Mouse (Mus musculus) stomach, embryonic 15.5 days (tissue): ENCODE measurements at regions not wholly inside any gene's neighbourhood (a gene's known extent, or its start where the extent isn't known, plus 50 kb on each side); places are given as distances from the start of the nearest gene placed in this dataset.

ENCODE experiments used
- ATAC-seq: fragments of 200-750 bp; cut with Nextera tagmentation; 2 replicates; pipeline ENCODE4 v1.8.0; 2017; ENCODE audit warnings: low read depth, moderate number of reproducible peaks, moderate TSS enrichment; ENCODE audit not compliant: insufficient read depth, low FRiP score
- H3K27ac ChIP-seq: fragments of 300-500 bp; sonication (generic); 2 replicates; pipeline ENCODE4 v1.5.1; 2015; ENCODE audit warnings: mild to moderate bottlenecking, inconsistent platforms
- H3K27me3 ChIP-seq: fragments of 300-500 bp; sonication (generic); replicated peaks from 2 replicates; pipeline ENCODE4 v1.6.1; 2015; ENCODE audit warnings: inconsistent platforms
- H3K36me3 ChIP-seq: fragments of 300-500 bp; sonication (generic); 2 replicates; pipeline ENCODE4 v1.6.1; 2015; ENCODE audit warnings: inconsistent platforms
- H3K4me1 ChIP-seq: fragments of 300-500 bp; sonication (generic); 2 replicates; pipeline ENCODE4 v1.6.1; 2015; ENCODE audit warnings: inconsistent platforms
- H3K4me2 ChIP-seq: fragments of 300-500 bp; sonication (generic); 2 replicates; pipeline ENCODE4 v1.6.1; 2015; ENCODE audit warnings: mild to moderate bottlenecking, inconsistent platforms
- H3K4me3 ChIP-seq: fragments of 300-500 bp; sonication (generic); replicated peaks from 2 replicates; pipeline ENCODE4 v1.5.1; 2015; ENCODE audit warnings: inconsistent platforms
- H3K9ac ChIP-seq: fragments of 300-500 bp; sonication (generic); 2 replicates; pipeline ENCODE4 v1.6.1; 2015; ENCODE audit warnings: inconsistent platforms
- H3K9me3 ChIP-seq: fragments of 300-500 bp; sonication (generic); 2 replicates; pipeline ENCODE4 v1.6.1; 2016; ENCODE audit warnings: inconsistent platforms
- WGBS: fragments of 180-500 bp; shearing (Covaris S2); methylation state at CpG from one replicate; pipeline ENCODE4 v1.1.7; 2015; 5-methylcytosine and 5-hydroxymethylcytosine counted together

DNA sequence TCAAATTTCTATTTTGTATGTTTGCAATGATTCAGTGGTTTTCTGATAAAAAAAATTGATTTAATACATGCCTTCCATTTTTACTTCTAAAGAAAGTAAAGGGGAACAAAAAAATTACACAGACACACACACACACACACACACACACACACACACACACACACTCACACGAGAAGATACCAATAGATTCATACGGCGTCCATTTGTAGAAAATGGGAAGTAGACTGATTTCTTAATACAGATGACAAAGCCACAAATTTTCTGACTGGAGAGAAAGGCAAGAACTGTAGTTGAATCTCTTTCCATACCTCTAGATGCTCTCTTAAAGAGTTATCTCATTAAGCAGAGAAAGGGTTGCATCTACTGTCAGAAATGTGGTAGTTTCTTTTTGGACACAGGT lies 424.9 kb upstream of the Dcn start:
- Histone ChIP-seq H3K4me2 (no peak overlapping the region), H3K9ac (no peak overlapping the region), H3K9me3 (no peaks in the 10 kb centered on the region), H3K27me3 (no peaks in the 10 kb centered on the region), H3K4me1 (no peaks in the 10 kb centered on the region), H3K4me3 (no peak overlapping the region), H3K36me3 (no peaks in the 10 kb centered on the region), H3K27ac (no peak overlapping the region)
- ATAC-seq, result no peak
- WGBS, result 93% methylated on average over 3 of the region's 3 CpGs

DNA sequence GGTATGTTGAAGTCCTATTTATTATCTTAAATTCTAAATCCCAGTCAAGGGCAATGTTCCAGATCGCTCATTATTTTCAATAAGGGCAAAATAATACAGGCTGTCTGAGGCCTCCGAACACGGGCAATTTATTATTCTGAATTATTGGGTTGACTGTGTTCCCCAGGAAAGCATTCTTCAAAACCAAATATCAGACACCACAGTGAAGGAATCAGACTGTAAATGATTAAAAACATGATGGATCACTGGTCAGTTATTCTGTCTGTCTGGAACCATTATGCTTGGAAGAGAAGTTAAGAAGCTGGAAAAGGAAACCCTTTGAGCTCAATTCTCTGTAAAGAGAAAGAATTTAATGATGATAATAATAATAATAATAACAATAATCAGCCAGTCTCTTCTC lies 417.4 kb upstream of the Dcn start:
- 63% methylated on average over 3 of the region's 3 CpGs for WGBS
- no peaks in the 10 kb centered on the region for H3K27me3 ChIP-seq
- H3K4me1 ChIP-seq, result no peaks in the 10 kb centered on the region
- no peak for ATAC-seq
- H3K27ac ChIP-seq, result no peak overlapping the region
- H3K4me3 ChIP-seq, result no peak overlapping the region
- H3K36me3 ChIP-seq, result no peaks in the 10 kb centered on the region
- H3K9me3 ChIP-seq, result no peaks in the 10 kb centered on the region
- H3K9ac ChIP-seq, result no peak overlapping the region
- no peak overlapping the region for H3K4me2 ChIP-seq

DNA sequence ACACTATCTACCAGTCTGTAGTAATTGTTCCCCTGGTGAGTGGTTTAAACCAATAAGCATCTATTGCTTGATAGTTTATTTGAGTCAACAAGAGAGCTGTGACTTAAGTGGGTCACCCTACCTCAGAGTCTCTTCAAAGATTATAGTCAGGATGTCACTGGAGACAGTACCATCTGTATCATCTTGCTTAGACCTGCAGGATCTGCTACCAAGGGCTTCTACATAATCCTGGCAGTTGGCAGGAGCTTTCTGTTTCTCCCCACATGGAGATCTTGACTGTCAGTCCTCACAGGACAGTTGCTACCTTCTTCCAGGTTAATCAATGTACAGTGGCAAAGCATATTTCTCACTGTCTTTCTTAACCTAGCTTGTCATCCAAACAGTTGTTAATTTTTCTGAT lies 414.9 kb upstream of the Dcn start:
- Histone ChIP-seq H3K27ac (no peak overlapping the region), H3K4me1 (no peaks in the 10 kb centered on the region), H3K4me3 (no peak overlapping the region), H3K9ac (no peak overlapping the region), H3K4me2 (no peak overlapping the region), H3K9me3 (no peaks in the 10 kb centered on the region), H3K36me3 (no peaks in the 10 kb centered on the region), H3K27me3 (no peaks in the 10 kb centered on the region)
- ATAC-seq, result no peak

DNA sequence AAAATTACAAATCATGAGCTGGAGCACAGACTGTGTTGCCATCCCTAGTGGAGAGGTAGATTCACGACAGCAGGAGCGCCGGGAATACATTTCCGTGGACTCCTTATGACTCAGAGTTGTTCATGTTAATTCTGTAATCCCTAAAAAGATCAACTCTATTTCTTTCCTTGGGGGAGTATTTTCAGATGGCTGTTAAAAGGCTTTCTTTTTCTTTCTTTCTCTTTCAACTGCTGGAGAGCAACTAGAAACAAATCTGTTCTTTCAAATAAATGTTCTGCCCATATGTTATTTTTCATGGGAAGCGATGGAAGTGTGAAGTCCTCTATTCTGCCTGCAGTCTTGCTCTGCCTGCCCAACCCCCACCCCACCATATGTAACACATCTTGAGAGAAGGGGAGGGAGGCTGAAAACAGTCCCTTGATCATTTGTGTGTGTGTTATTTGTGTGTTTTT lies 401.4 kb upstream of the Dcn start:
- WGBS, result 44% methylated on average over 5 of the region's 5 CpGs
- no peaks in the 10 kb centered on the region for H3K27me3 ChIP-seq
- no peak for ATAC-seq

DNA sequence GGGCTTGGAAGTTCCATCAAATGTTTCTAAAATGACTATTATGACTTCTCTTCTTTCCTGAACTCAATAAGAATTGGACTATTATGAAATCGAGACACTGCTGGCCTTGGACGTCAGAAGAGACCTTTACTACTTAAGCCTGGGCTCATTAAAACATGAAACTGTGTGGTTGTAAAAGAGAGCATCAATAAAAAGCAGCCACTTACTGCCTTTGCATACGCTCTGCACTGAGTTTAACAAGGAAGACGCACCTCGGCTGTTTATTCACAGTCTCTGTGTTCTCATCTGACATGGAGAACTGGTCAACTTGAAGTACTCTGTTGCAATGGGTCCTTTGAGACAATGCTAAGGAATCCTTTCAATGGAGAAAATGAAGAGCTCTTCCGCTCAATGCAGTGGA lies 399.8 kb upstream of the Dcn start:
- H3K4me3 ChIP-seq, result no peak overlapping the region
- no peak overlapping the region for H3K27ac ChIP-seq
- no peaks in the 10 kb centered on the region for H3K27me3 ChIP-seq
- H3K4me2 ChIP-seq, result no peak overlapping the region
- ATAC-seq, result no peak
- no peak overlapping the region for H3K9ac ChIP-seq
- H3K9me3 ChIP-seq, result no peaks in the 10 kb centered on the region
- no peaks in the 10 kb centered on the region for H3K36me3 ChIP-seq
- H3K4me1 ChIP-seq, result no peaks in the 10 kb centered on the region
- WGBS, result 69% methylated on average over 6 of the region's 6 CpGs

More for the DNA sequence above, 401.4 kb upstream of the Dcn start:
- Histone ChIP-seq H3K27ac (0 out of 2 replicates have a peak overlapping the region, but pooled peaks have one; percentile 7), H3K4me3 (no peak overlapping the region), H3K4me2 (no peak overlapping the region), H3K4me1 (no peaks in the 10 kb centered on the region), H3K9me3 (no peaks in the 10 kb centered on the region), H3K36me3 (no peaks in the 10 kb centered on the region), H3K9ac (no peak overlapping the region)

DNA sequence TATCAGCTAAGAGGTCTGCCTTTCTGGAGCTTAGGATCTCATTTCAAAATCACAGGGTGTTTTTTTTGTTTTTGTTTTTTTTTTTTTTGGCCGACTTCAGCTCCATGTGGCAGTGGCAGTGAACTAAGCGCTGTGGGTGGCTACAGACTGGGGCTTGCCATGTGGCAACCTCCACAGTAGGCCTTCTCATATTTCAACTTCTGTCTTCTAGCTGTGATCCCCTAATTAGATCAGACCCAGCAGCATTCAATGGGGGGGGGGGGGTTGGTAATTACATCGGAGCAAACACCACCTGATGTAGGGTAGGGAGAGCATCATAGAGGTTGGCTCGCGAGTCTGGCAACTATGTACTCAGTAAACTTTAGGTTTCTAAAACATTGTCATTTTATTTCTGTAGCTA lies 392.1 kb upstream of the Dcn start:
- no peak for ATAC-seq
- WGBS, result 80% methylated on average over 5 of the region's 5 CpGs
- Histone ChIP-seq H3K9ac (no peak overlapping the region), H3K4me3 (no peak overlapping the region), H3K4me1 (no peaks in the 10 kb centered on the region), H3K4me2 (no peak overlapping the region), H3K27me3 (no peaks in the 10 kb centered on the region), H3K9me3 (no peaks in the 10 kb centered on the region), H3K36me3 (no peaks in the 10 kb centered on the region), H3K27ac (no peak overlapping the region)

DNA sequence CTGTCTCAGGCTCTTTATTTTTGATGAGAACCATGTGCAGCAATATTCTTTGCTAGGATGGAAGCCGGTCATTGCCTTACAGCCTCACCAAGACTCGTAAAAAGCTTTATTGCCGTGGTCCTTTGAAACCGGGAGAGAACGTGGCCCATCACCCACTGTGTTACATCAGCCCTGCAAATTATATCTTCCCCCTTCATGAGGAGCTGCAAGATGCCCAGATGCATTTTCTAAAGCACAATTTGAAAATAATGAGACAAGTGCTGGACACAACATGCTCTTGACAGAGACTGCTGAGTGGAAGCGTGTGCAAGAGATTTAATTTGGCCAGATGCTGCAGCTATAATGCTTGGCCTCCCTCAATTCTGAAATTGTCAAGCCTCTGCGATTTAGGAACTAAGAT lies 389.2 kb upstream of the Dcn start:
- 79% methylated on average over 7 of the region's 7 CpGs for WGBS
- no peak overlapping the region for H3K4me2 ChIP-seq
- H3K9me3 ChIP-seq, result no peaks in the 10 kb centered on the region
- ATAC-seq, result no peak
- no peak overlapping the region for H3K27ac ChIP-seq
- no peak overlapping the region for H3K4me3 ChIP-seq
- no peaks in the 10 kb centered on the region for H3K27me3 ChIP-seq
- H3K36me3 ChIP-seq, result no peaks in the 10 kb centered on the region
- H3K4me1 ChIP-seq, result no peaks in the 10 kb centered on the region
- H3K9ac ChIP-seq, result no peak overlapping the region

DNA sequence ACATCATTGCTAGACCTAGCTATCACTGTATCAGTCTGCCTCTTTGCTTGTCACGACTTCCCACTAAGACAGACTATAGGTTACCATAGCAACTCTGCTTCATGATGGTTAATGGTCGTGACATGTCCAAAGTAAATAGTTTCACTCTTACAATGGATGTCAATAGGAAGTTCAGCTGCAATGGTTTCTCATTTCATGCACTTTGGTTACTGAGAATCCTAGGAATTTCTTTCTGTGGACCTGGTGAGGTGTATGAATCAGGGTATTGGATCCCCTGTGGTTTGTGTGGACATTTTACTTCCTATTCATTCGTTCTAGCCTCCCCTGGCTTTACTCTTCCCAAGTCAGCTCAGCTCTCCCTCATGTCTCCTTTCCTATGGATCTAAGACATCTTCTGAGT lies 385.5 kb upstream of the Dcn start:
- Histone ChIP-seq H3K4me1 (no peaks in the 10 kb centered on the region), H3K9me3 (no peaks in the 10 kb centered on the region), H3K27ac (no peak overlapping the region), H3K4me2 (no peak overlapping the region), H3K27me3 (no peaks in the 10 kb centered on the region), H3K9ac (no peak overlapping the region), H3K4me3 (no peak overlapping the region), H3K36me3 (no peaks in the 10 kb centered on the region)
- ATAC-seq, result no peak
- 37% methylated on average over 3 of the region's 3 CpGs for WGBS

DNA sequence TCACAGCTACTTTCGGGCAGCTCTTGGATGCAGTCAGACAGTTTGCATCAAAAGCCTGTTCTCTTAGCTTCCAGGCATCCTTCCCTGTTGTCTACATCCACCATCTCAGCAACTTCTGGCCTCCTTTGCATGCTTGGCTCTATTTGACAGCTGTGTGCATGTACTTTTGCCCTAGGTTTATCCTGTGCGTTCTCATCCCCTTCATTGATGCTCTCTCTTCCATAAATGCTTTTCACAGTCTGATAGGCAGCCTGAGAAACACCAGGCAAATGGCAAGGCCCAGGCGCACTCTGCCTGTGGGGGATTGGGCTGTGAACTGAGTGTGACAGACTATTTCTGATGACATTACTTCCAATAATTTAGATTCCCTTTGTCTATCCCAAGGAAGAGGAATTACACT lies 364.9 kb upstream of the Dcn start:
- Histone ChIP-seq H3K4me2 (no peak overlapping the region), H3K4me1 (no peaks in the 10 kb centered on the region), H3K9me3 (no peaks in the 10 kb centered on the region), H3K27ac (no peak overlapping the region), H3K27me3 (no peaks in the 10 kb centered on the region), H3K36me3 (no peaks in the 10 kb centered on the region), H3K4me3 (no peak overlapping the region), H3K9ac (no peak overlapping the region)
- no peak for ATAC-seq
- WGBS, result 82% methylated on average over 3 of the region's 3 CpGs

DNA sequence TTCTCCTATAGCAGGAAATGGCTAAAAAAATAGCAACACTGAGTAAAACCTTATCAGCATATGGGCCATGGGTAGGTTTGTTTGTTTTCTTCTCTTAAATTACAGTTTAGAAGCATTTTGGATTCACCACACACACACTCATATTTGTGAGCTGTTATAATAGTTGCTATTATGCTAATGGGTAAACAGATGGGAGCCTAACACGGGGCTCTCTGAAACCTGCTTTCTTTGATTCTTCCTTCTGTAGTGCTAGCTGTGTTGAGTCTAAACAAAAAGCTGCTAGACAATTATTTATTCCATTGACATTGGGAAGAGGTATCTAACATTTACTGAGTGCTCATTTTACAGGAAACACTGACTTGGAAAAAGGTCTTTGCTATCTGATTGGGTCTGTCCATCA lies 356.7 kb upstream of the Dcn start:
- H3K9me3 ChIP-seq, result no peaks in the 10 kb centered on the region
- H3K9ac ChIP-seq, result no peak overlapping the region
- no peaks in the 10 kb centered on the region for H3K36me3 ChIP-seq
- no peak overlapping the region for H3K4me3 ChIP-seq
- H3K4me1 ChIP-seq, result no peaks in the 10 kb centered on the region
- WGBS, result 60% methylated on average over 1 of the region's 1 CpGs
- H3K4me2 ChIP-seq, result no peak overlapping the region
- ATAC-seq, result no peak
- no peak overlapping the region for H3K27ac ChIP-seq
- H3K27me3 ChIP-seq, result no peaks in the 10 kb centered on the region

DNA sequence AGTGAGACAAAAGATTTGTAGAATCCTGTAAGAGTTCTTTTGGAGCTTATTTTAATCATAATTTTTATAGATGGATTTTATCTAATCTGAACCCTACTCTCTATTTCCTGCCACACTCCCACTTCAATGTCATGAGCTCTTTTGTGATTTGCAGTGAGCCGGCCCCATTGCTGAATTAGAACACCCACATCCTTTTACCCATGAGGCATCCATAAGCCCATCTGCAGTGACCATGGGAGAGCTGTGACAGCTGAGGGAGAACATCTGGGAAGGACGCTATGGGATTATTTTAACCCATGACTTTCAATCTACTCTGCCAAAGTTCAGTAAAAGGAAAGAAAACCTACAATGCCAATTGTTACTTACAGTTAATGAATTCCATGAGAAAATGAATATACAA lies 337.8 kb upstream of the Dcn start:
- 45% methylated on average over 2 of the region's 2 CpGs for WGBS
- no peaks in the 10 kb centered on the region for H3K27me3 ChIP-seq
- H3K9ac ChIP-seq, result no peak overlapping the region
- H3K4me2 ChIP-seq, result no peak overlapping the region
- no peak overlapping the region for H3K27ac ChIP-seq
- ATAC-seq, result no peak
- no peak overlapping the region for H3K4me3 ChIP-seq
- no peaks in the 10 kb centered on the region for H3K9me3 ChIP-seq
- H3K4me1 ChIP-seq, result no peaks in the 10 kb centered on the region
- H3K36me3 ChIP-seq, result no peaks in the 10 kb centered on the region

DNA sequence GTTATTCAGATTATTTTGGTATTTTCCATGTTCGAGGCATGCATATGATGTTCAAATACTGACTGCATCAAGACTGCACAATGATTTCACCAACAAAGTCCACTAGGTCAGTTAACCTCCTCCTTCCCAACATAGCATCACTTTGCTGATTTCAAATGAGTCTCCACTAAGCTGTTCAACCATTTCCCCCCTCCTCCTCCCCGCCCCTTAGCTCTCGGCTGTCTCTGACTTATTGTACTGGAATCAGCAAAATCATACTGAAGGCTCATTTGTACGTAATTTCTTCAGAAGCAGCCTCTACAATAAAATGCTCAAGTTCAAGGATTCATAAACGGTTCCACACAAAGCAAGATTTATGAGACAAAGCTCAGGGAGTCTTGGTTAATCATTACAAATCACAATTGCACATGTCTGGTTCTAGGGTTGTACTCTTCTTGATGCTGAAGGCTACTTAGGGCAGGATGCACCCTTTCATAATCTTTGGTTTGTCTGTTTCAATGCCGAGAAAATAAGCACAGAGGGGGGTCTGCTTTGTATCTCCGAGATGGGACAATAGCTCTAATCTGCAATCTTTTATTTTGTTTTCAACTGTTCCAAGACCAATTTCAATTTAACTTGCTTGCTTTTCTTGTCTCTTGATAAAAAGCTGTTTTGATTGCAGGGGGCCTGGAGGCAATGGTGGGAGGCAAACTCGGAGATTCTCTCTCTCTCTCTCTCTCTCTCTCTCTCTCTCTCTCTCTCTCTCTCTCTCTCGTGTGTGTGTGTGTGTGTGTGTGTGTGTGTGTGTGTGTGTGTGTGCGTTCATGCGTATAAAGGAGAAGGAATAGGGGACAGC lies 320.6 kb upstream of the Dcn start:
- WGBS, result 40% methylated on average over 10 of the region's 11 CpGs
- ATAC-seq, result no peak
- no peaks in the 10 kb centered on the region for H3K9me3 ChIP-seq
- H3K27me3 ChIP-seq, result no peaks in the 10 kb centered on the region
- H3K36me3 ChIP-seq, result no peaks in the 10 kb centered on the region
- H3K27ac ChIP-seq, result no peak overlapping the region
- no peak overlapping the region for H3K4me3 ChIP-seq
- no peak overlapping the region for H3K9ac ChIP-seq
- no peak overlapping the region for H3K4me2 ChIP-seq
- H3K4me1 ChIP-seq, result no peaks in the 10 kb centered on the region

DNA sequence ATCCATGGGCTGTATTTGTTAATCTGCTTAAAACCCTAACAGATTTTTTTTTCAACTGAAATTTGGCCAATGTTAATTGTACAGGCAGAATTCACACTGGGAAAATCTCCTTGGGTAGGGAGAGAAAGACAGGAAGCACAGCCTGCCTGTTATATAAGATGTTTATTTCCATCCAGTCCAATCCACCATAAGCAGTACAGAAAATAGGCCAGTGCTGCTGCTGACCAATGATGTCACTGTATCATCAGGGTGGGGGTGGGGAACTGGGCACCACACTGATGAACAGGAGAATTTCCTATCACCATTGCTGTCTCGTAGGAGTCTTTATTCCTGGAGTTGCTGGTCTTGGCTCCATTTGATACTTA lies 320.0 kb upstream of the Dcn start:
- H3K4me2 ChIP-seq, result no peak overlapping the region
- WGBS, result 75% methylated on average over 1 of the region's 1 CpGs
- no peaks in the 10 kb centered on the region for H3K9me3 ChIP-seq
- H3K36me3 ChIP-seq, result no peaks in the 10 kb centered on the region
- H3K4me3 ChIP-seq, result no peak overlapping the region
- H3K9ac ChIP-seq, result no peak overlapping the region
- no peaks in the 10 kb centered on the region for H3K27me3 ChIP-seq
- ATAC-seq, result no peak
- no peak overlapping the region for H3K27ac ChIP-seq
- H3K4me1 ChIP-seq, result no peaks in the 10 kb centered on the region
